8 mouse cellular contexts compared by ENCODE assay signal in genomic region chr16:20672500-20672902, GRCm38 (mm10). TPM values are rescaled to one million over a fixed set of nuclear protein-coding genes. Genes with fewer than 3 reads are reported as not detected.
A peak's percentile ranks its signal among the peaks of the same experiment; 100 is the strongest.
DNase-seq lines count a peak whose midpoint lies in the region; ATAC-seq and TF ChIP-seq lines count a peak whose summit lies in the region.

No protein-coding gene starts in this region.

- WGBS in cerebellum, adult 2 months: under 1% methylated on average over 34 of the region's 38 CpGs
- WGBS in lung, embryonic 16.5 days: 1% methylated on average over 35 of the region's 38 CpGs

- ATAC-seq in hematopoietic stem cell, adult 5-6 weeks (replicated peaks in 1 of 2; ENCODE audit: insufficient read depth in 1 of 2, low FRiP score in 2 of 2, low TSS enrichment in 1 of 2, low read depth in 1 of 2, poor library complexity in 2 of 2, severe bottlenecking in 2 of 2): peak; percentile 68 to 92
- peak; percentile 97 for ATAC-seq in lung, embryonic 16.5 days (ENCODE audit: low read depth)

- H3K4me2 ChIP-seq in lung, embryonic 16.5 days (ENCODE audit: low read depth, low read length): peak overlapping the region; percentile 90

- H3K27ac ChIP-seq in MEL (ENCODE audit: control insufficient read depth, low read depth, low read length): peak overlapping the region; percentile 71
- no peak overlapping the region for H3K27ac ChIP-seq in cerebellum, adult 2 months (ENCODE audit: insufficient read depth, low read length)
- peak overlapping the region; percentile 95 for H3K27ac ChIP-seq in lung, embryonic 16.5 days (ENCODE audit: low read length)

- H3K9me3 ChIP-seq in MEL (replicated peaks; ENCODE audit: insufficient read depth, low read length): no peaks in the 10 kb centered on the region
- H3K9me3 ChIP-seq in lung, embryonic 16.5 days (ENCODE audit: control insufficient read depth, low read length): no peaks in the 10 kb centered on the region

- no peak for TF ChIP-seq EP300 in MEL (IDR thresholded peaks at IDR 0.05; ENCODE audit: low read depth in 1 of 2, low read length in 2 of 2)

- no peak for TF ChIP-seq CTCF in MEL (IDR thresholded peaks at IDR 0.05 in 2 of 3, conservative IDR thresholded peaks at IDR 0.05 in 1 of 3; ENCODE audit: control insufficient read depth in 1 of 3, insufficient read depth in 1 of 3, low read depth in 2 of 3, low read length in 3 of 3, poor library complexity in 1 of 3, severe bottlenecking in 1 of 3)
- TF ChIP-seq CTCF in cerebellum, adult 2 months (IDR thresholded peaks at IDR 0.05; ENCODE audit: borderline replicate concordance, insufficient read depth, low read depth, low read length): no peak

- peaks cover 19 to 32% of the 10 kb centered on the region in 2 experiments for H3K36me3 ChIP-seq in MEL (ENCODE audit: control insufficient read depth in 1 of 2, insufficient read depth in 2 of 2, low read length in 2 of 2)
- H3K36me3 ChIP-seq in lung, embryonic 16.5 days (ENCODE audit: control insufficient read depth, insufficient read depth, low read length): peaks cover 17% of the 10 kb centered on the region

- peak overlapping the region; percentile 63 to 98 for H3K4me3 ChIP-seq in MEL (ENCODE audit: control insufficient read depth in 1 of 2, insufficient read depth in 1 of 2, low read depth in 2 of 2, low read length in 2 of 2)
- peak overlapping the region; percentile 98 for H3K4me3 ChIP-seq in cerebellum, adult 2 months (replicated peaks; ENCODE audit: insufficient read depth, low read depth, low read length)
- H3K4me3 ChIP-seq in lung, embryonic 16.5 days (ENCODE audit: low read length): peak overlapping the region; percentile 97

- no peak for TF ChIP-seq RAD21 in MEL (IDR thresholded peaks at IDR 0.05; ENCODE audit: low read depth, low read length)

- peak overlapping the region; percentile 99 for H3K9ac ChIP-seq in MEL (ENCODE audit: control insufficient read depth, low read depth, low read length, poor library complexity, severe bottlenecking)
- H3K9ac ChIP-seq in lung, embryonic 16.5 days (ENCODE audit: low read length): peak overlapping the region; percentile 95

- peaks cover 8 to 22% of the 10 kb centered on the region in 2 experiments for H3K4me1 ChIP-seq in MEL (ENCODE audit: control insufficient read depth in 1 of 2, insufficient read depth in 2 of 2, low read length in 2 of 2)
- H3K4me1 ChIP-seq in cerebellum, adult 2 months (ENCODE audit: control insufficient read depth, insufficient read depth, low read length): peaks cover 12% of the 10 kb centered on the region; the same call in 1 of the 2 replicates
- peaks cover 21% of the 10 kb centered on the region for H3K4me1 ChIP-seq in lung, embryonic 16.5 days (replicated peaks; ENCODE audit: control insufficient read depth, insufficient read depth, low read length)

- H3K27me3 ChIP-seq in MEL (ENCODE audit: control insufficient read depth in 1 of 2, insufficient read depth in 2 of 2, low read length in 2 of 2): no peaks in the 10 kb centered on the region
- no peaks in the 10 kb centered on the region for H3K27me3 ChIP-seq in cerebellum, adult 2 months (ENCODE audit: control insufficient read depth, insufficient read depth, low read length)
- H3K27me3 ChIP-seq in lung, embryonic 16.5 days (ENCODE audit: control insufficient read depth, insufficient read depth, low read depth, low read length): no peaks in the 10 kb centered on the region

- peak; percentile 96 for DNase-seq in MEL (ENCODE audit: low read depth, low spot score)
- peak; percentile 95 to 96 for DNase-seq in cerebellum, adult 2 months
- peak; percentile 97 for DNase-seq in forelimb bud, embryonic 11.5 days (ENCODE audit: low read depth, low spot score)
- peak; percentile 75 for DNase-seq in layer of hippocampus, adult 9-10 months (ENCODE audit: low spot score)
- DNase-seq in ovary, postnatal 10 days (ENCODE audit: low spot score): peak; percentile 83
- DNase-seq in thymus, postnatal 10 days (ENCODE audit: low spot score in 2 of 2): peak; percentile 91 to 92

- peak; percentile 60 to 86 for TF ChIP-seq POLR2A in MEL (IDR thresholded peaks at IDR 0.05; ENCODE audit: control insufficient read depth in 1 of 2, insufficient read depth in 1 of 2, low read depth in 1 of 2, low read length in 2 of 2, poor library complexity in 1 of 2)
- peak; percentile 64 for TF ChIP-seq POLR2A in cerebellum, adult 2 months (IDR thresholded peaks at IDR 0.05; ENCODE audit: borderline replicate concordance, insufficient read depth, low read length)

- H3K79me2 ChIP-seq in MEL (ENCODE audit: control insufficient read depth, insufficient read depth, low read length, poor library complexity): peaks cover 41% of the 10 kb centered on the region

TF ChIP-seq in MEL, 35 proteins besides CTCF, POLR2A, EP300 and RAD21:
- TF ChIP-seq POLR2AphosphoS2 (IDR thresholded peaks at IDR 0.05; ENCODE audit: low read length) (0 out of 2 replicates have a peak, but pooled peaks have one; percentile 48), HCFC1 (IDR thresholded peaks at IDR 0.05; ENCODE audit: low read depth, low read length) (peak; percentile 77), MAZ (IDR thresholded peaks at IDR 0.05; ENCODE audit: low read depth, low read length) (peak; percentile 64; the same call in 1 of the 2 replicates), E2F4 (IDR thresholded peaks at IDR 0.05; ENCODE audit: borderline replicate concordance, low read depth, low read length) (no peak), USF2 (IDR thresholded peaks at IDR 0.05; ENCODE audit: borderline replicate concordance in 1 of 2, insufficient read depth in 1 of 2, low read depth in 1 of 2, low read length in 2 of 2) (peak; percentile 96 to 99), ELF1 (IDR thresholded peaks at IDR 0.05; ENCODE audit: low read depth, low read length) (peak; percentile 72), MYC (IDR thresholded peaks at IDR 0.05; ENCODE audit: low read depth, low read length) (peak; percentile 85), USF1 (IDR thresholded peaks at IDR 0.05; ENCODE audit: low read depth, low read length) (peak; percentile 100), SIN3A (IDR thresholded peaks at IDR 0.05; ENCODE audit: low read length) (peak; percentile 80), RCOR1 (IDR thresholded peaks at IDR 0.05; ENCODE audit: low read depth, low read length) (no peak), ETS1 (IDR thresholded peaks at IDR 0.05; ENCODE audit: low read depth, low read length) (peak; percentile 28; the same call in 1 of the 2 replicates), POLR2AphosphoS5 (IDR thresholded peaks at IDR 0.05; ENCODE audit: borderline replicate concordance, low read depth, low read length) (no peak), TAL1 (IDR thresholded peaks at IDR 0.05; ENCODE audit: low read length) (no peak), BHLHE40 (IDR thresholded peaks at IDR 0.05; ENCODE audit: borderline replicate concordance, low read depth, low read length) (peak; percentile 91), TBP (IDR thresholded peaks at IDR 0.05; ENCODE audit: low read depth, low read length) (peak; percentile 71), MAX (IDR thresholded peaks at IDR 0.05; ENCODE audit: low read length) (peak; percentile 98), NELFE (IDR thresholded peaks at IDR 0.05; ENCODE audit: low read depth, low read length) (peak; percentile 81), NRF1 (IDR thresholded peaks at IDR 0.05; ENCODE audit: insufficient read depth, low read depth, low read length, poor library complexity, severe bottlenecking) (peak; percentile 85), MXI1 (IDR thresholded peaks at IDR 0.05; ENCODE audit: low read depth, low read length) (peak; percentile 77; the same call in 1 of the 2 replicates)

RNA-seq across cellular contexts. Expression of gene Eif4g1, which starts 4.4 kb away (rescaled TPM):
- total RNA-seq in MEL (2012; rRNA removed): 409 and 425 TPM in 2 replicates
- polyA plus RNA-seq in MEL (2012; ENCODE audit: insufficient read depth in 1 of 2, insufficient read length in 2 of 2, low read depth in 1 of 2, low replicate concordance in 2 of 2, missing spikeins in 1 of 2): 100 to 1,000 TPM; 327 to 436 TPM
- 184 and 193 TPM in 2 replicates for polyA plus RNA-seq in cerebellum, adult 2 months (2012; rRNA removed)
- total RNA-seq in hematopoietic stem cell, adult 5-6 weeks (2017): 212 and 290 TPM in 2 replicates
- 139 and 140 TPM in 2 replicates for polyA plus RNA-seq in lung, embryonic 16.5 days (2015; fragmentation: Nextera tagmentation; extraction: Ambion mirVana)

RNA-seq across cellular contexts. Expression of gene Fam131a, which starts 20.5 kb away (rescaled TPM):
- total RNA-seq in MEL (2012; rRNA removed): not detected in 2 replicates
- not detected for polyA plus RNA-seq in MEL (2012; ENCODE audit: insufficient read depth in 1 of 2, insufficient read length in 2 of 2, low read depth in 1 of 2, low replicate concordance in 2 of 2, missing spikeins in 1 of 2)
- polyA plus RNA-seq in cerebellum, adult 2 months (2012; rRNA removed): 123 and 137 TPM in 2 replicates
- total RNA-seq in hematopoietic stem cell, adult 5-6 weeks (2017): 0.65 and 1.1 TPM in 2 replicates
- polyA plus RNA-seq in lung, embryonic 16.5 days (2015; fragmentation: Nextera tagmentation; extraction: Ambion mirVana): 7.8 and 9.1 TPM in 2 replicates

RNA-seq across cellular contexts. Expression of gene Psmd2, which starts 21.0 kb away (rescaled TPM):
- total RNA-seq in MEL (2012; rRNA removed): 262 and 323 TPM in 2 replicates
- 100 to 1,000 TPM in 1 of 2 experiments, 10 to 100 TPM in 1; 81.9 to 432 TPM for polyA plus RNA-seq in MEL (2012; ENCODE audit: insufficient read depth in 1 of 2, insufficient read length in 2 of 2, low read depth in 1 of 2, low replicate concordance in 2 of 2, missing spikeins in 1 of 2)
- 203 and 204 TPM in 2 replicates for polyA plus RNA-seq in cerebellum, adult 2 months (2012; rRNA removed)
- total RNA-seq in hematopoietic stem cell, adult 5-6 weeks (2017): 136 and 211 TPM in 2 replicates
- 285 and 301 TPM in 2 replicates for polyA plus RNA-seq in lung, embryonic 16.5 days (2015; fragmentation: Nextera tagmentation; extraction: Ambion mirVana)

RNA-seq across cellular contexts. Expression of gene Ece2, which starts 42.9 kb away (rescaled TPM):
- total RNA-seq in MEL (2012; rRNA removed): 4.9 and 5.0 TPM in 2 replicates
- polyA plus RNA-seq in MEL (2012; ENCODE audit: insufficient read depth in 1 of 2, insufficient read length in 2 of 2, low read depth in 1 of 2, low replicate concordance in 2 of 2, missing spikeins in 1 of 2): 1 to 10 TPM in 1 of 2 experiments, not detected in 1; 7.4 TPM
- 79.0 and 81.5 TPM in 2 replicates for polyA plus RNA-seq in cerebellum, adult 2 months (2012; rRNA removed)
- total RNA-seq in hematopoietic stem cell, adult 5-6 weeks (2017): 0.38 and 3.0 TPM in 2 replicates
- 1.4 and 2.2 TPM in 2 replicates for polyA plus RNA-seq in lung, embryonic 16.5 days (2015; fragmentation: Nextera tagmentation; extraction: Ambion mirVana)

RNA-seq across cellular contexts. Expression of gene Polr2h, which starts 45.0 kb away (rescaled TPM):
- 174 and 180 TPM in 2 replicates for total RNA-seq in MEL (2012; rRNA removed)
- 10 to 100 TPM in 1 of 2 experiments, not detected in 1; 95.4 TPM for polyA plus RNA-seq in MEL (2012; ENCODE audit: insufficient read depth in 1 of 2, insufficient read length in 2 of 2, low read depth in 1 of 2, low replicate concordance in 2 of 2, missing spikeins in 1 of 2)
- polyA plus RNA-seq in cerebellum, adult 2 months (2012; rRNA removed): 38.6 and 41.2 TPM in 2 replicates
- total RNA-seq in hematopoietic stem cell, adult 5-6 weeks (2017): 79.3 and 81.7 TPM in 2 replicates
- 74.3 and 87.5 TPM in 2 replicates for polyA plus RNA-seq in lung, embryonic 16.5 days (2015; fragmentation: Nextera tagmentation; extraction: Ambion mirVana)

Comparison
In these comparisons a context has a peak if more than half of its experiments do, and no peak if none do; other contexts are left out.
1. RNA of gene Fam131a, which starts 20.5 kb away (polyA plus RNA-seq): 123 to 137 TPM in cerebellum, adult 2 months; 7.8 to 9.1 TPM in lung, embryonic 16.5 days and not detected in MEL; every median in the first group is over 10 times any median in the second.
2. Peak in every context shown above with its lines, with median percentiles within 50 percentile points of each other: DNase-seq and H3K4me3 ChIP-seq.